In genomic region chr6:55187827-55188226, GRCm38 (mm10) we compare ENCODE assay signal across 17 mouse cellular contexts. TPM values are rescaled to one million over a fixed set of nuclear protein-coding genes. Genes with fewer than 3 reads are reported as not detected.
"Had no signal": no experiment of that assay in that cellular context is flagged by ENCODE, and none has a peak within 500 bp of the region (broad histone marks: within the 10 kb centered on the region; RNA-seq: fewer than 3 reads in every experiment).

No protein-coding gene starts in this region.

RNA-seq across cellular contexts. Expression of gene Inmt, which starts 13.0 kb away (rescaled TPM):
- total RNA-seq: heart, postnatal 10 days; heart, postnatal 4 days; hematopoietic stem cell, adult 5-6 weeks had no signal
- polyA plus RNA-seq: heart, embryonic 11.5 days; heart, embryonic 12.5 days; heart, embryonic 15.5 days; heart, embryonic 16.5 days; heart, postnatal 0 days; hindbrain, embryonic 11.5 days; hindbrain, embryonic 12.5 days; hindbrain, embryonic 13.5 days; hindbrain, embryonic 14.5 days; hindbrain, embryonic 15.5 days; hindbrain, embryonic 16.5 days; hindbrain, postnatal 0 days; inflammation-experienced regulatory T-cells, adult 6 months had no signal

RNA-seq across cellular contexts. Expression of gene Mindy4, which starts 15.4 kb away (rescaled TPM):
- polyA plus RNA-seq: inflammation-experienced regulatory T-cells, adult 6 months had no signal

RNA-seq across cellular contexts. Expression of gene Crhr2, which starts 55.0 kb away (rescaled TPM):
- total RNA-seq: hematopoietic stem cell, adult 5-6 weeks had no signal
- polyA plus RNA-seq: inflammation-experienced regulatory T-cells, adult 6 months; kidney, embryonic 14.5 days had no signal
